Mouse (Mus musculus): Measurements from ENCODE around the gene Nsf. TPM values are rescaled to one million over a fixed set of nuclear protein-coding genes. Genes with fewer than 3 reads are reported as not detected.

The Nsf gene
- polyA plus RNA-seq, 1 experiment from 2014 or later: 45.8 TPM

DNA sequence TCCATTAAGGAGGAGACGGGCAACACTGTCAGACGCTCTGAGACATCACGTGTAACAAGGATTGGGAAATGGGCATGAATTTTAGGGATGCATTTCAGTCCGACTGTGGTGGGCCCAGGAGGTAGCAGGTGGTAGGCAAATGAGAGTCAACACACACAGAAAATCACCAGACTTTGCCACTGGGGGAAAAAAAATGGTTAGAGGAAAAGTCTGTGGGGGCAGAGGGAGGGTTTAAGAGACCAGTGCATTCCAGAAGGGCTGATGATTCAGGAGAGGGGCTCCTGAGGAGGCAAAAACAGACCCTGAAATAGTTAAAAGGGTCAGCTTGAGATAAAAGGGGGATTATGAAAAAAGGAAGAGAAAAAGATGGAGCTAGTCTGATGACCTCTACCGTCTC lies 1.2 kb downstream of the Nsf start:
- Histone ChIP-seq H3K4me1 (ENCODE audit: control insufficient read depth, insufficient read depth, low read length) (peaks cover 7% of the 10 kb centered on the region; the same call in 1 of the 2 replicates), H3K9ac (ENCODE audit: low read depth, low read length) (no peak overlapping the region), H3K27ac (ENCODE audit: low read length) (no peak overlapping the region), H3K4me2 (ENCODE audit: low read depth, low read length) (peak overlapping the region; percentile 76; the same call in 1 of the 2 replicates), H3K4me3 (ENCODE audit: low read length) (no peak overlapping the region), H3K9me3 (ENCODE audit: control insufficient read depth, low read length) (no peaks in the 10 kb centered on the region), H3K27me3 (replicated peaks; ENCODE audit: control insufficient read depth, insufficient read depth, low read length) (no peaks in the 10 kb centered on the region), H3K36me3 (ENCODE audit: control insufficient read depth, insufficient read depth, low read length) (no peaks in the 10 kb centered on the region)
- ATAC-seq: no peak
- 72% methylated on average over 5 of the region's 5 CpGs for WGBS

- Histone ChIP-seq H3K4me1 (ENCODE audit: control insufficient read depth, insufficient read depth, low read length) (peaks cover 7% of the 10 kb centered on the region; the same call in 1 of the 2 replicates), H3K27me3 (replicated peaks; ENCODE audit: control insufficient read depth, insufficient read depth, low read length) (no peaks in the 10 kb centered on the region), H3K4me3 (ENCODE audit: low read length) (no peak overlapping the region), H3K36me3 (ENCODE audit: control insufficient read depth, insufficient read depth, low read length) (no peaks in the 10 kb centered on the region), H3K27ac (ENCODE audit: low read length) (no peak overlapping the region), H3K9ac (ENCODE audit: low read depth, low read length) (no peak overlapping the region), H3K9me3 (ENCODE audit: control insufficient read depth, low read length) (no peaks in the 10 kb centered on the region), H3K4me2 (ENCODE audit: low read depth, low read length) (no peak overlapping the region)
- 90% methylated on average over 7 of the region's 7 CpGs for WGBS
- ATAC-seq: no peak
Observed at GRCm38 (mm10) chr11:103951106-103951505, 2.8 kb downstream of the Nsf start.

GRCm38 (mm10) chr11:103948952-103949351 lies 4.9 kb downstream of the Nsf start:
- H3K36me3 ChIP-seq (ENCODE audit: control insufficient read depth, insufficient read depth, low read length): no peaks in the 10 kb centered on the region
- no peaks in the 10 kb centered on the region for H3K27me3 ChIP-seq (replicated peaks; ENCODE audit: control insufficient read depth, insufficient read depth, low read length)
- no peak overlapping the region for H3K4me3 ChIP-seq (ENCODE audit: low read length)
- WGBS: 92% methylated on average over 7 of the region's 7 CpGs
- no peak for ATAC-seq
- H3K4me1 ChIP-seq (ENCODE audit: control insufficient read depth, insufficient read depth, low read length): peaks cover 7% of the 10 kb centered on the region; the same call in 1 of the 2 replicates
- no peak overlapping the region for H3K27ac ChIP-seq (ENCODE audit: low read length)
- no peak overlapping the region for H3K9ac ChIP-seq (ENCODE audit: low read depth, low read length)
- no peak overlapping the region for H3K4me2 ChIP-seq (ENCODE audit: low read depth, low read length)
- H3K9me3 ChIP-seq (ENCODE audit: control insufficient read depth, low read length): no peaks in the 10 kb centered on the region

DNA sequence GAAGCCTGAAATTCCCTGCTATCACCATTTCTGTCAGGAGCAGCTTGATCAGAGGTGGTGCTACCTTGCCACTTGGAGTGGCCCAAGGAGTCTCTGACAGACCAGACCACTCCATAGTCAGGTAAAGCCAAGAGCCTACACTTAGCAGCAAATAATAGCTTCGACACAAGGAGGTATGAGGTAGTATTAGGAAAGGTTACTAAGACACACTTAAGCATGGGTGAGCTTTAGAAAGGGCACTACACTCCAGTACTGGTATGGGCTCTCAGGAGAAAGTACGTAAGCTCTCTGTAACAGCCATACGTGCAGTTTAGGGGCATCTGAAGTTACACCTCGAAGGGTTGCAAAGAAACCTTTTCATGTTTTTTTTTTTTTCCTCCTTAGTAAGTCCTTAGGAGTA lies 11.1 kb downstream of the Nsf start:
- H3K4me3 ChIP-seq (ENCODE audit: low read length): no peak overlapping the region
- no peak for ATAC-seq
- 84% methylated on average over 4 of the region's 4 CpGs for WGBS

GRCm38 (mm10) chr11:103941351-103941750 lies 12.5 kb downstream of the Nsf start:
- Histone ChIP-seq H3K9ac (ENCODE audit: low read depth, low read length) (no peak overlapping the region), H3K4me2 (ENCODE audit: low read depth, low read length) (no peak overlapping the region), H3K4me3 (ENCODE audit: low read length) (no peak overlapping the region), H3K27ac (ENCODE audit: low read length) (no peak overlapping the region), H3K36me3 (ENCODE audit: control insufficient read depth, insufficient read depth, low read length) (no peaks in the 10 kb centered on the region), H3K9me3 (ENCODE audit: control insufficient read depth, low read length) (no peaks in the 10 kb centered on the region), H3K27me3 (replicated peaks; ENCODE audit: control insufficient read depth, insufficient read depth, low read length) (no peaks in the 10 kb centered on the region), H3K4me1 (ENCODE audit: control insufficient read depth, insufficient read depth, low read length) (no peaks in the 10 kb centered on the region)
- whole genome bisulfite sequencing: 71% methylated on average over 5 of the region's 5 CpGs
- no peak for ATAC-seq

More for the DNA sequence above, 11.1 kb downstream of the Nsf start:
- Histone ChIP-seq H3K27me3 (replicated peaks; ENCODE audit: control insufficient read depth, insufficient read depth, low read length) (no peaks in the 10 kb centered on the region), H3K4me2 (ENCODE audit: low read depth, low read length) (no peak overlapping the region), H3K9ac (ENCODE audit: low read depth, low read length) (no peak overlapping the region), H3K4me1 (ENCODE audit: control insufficient read depth, insufficient read depth, low read length) (no peaks in the 10 kb centered on the region), H3K9me3 (ENCODE audit: control insufficient read depth, low read length) (no peaks in the 10 kb centered on the region), H3K36me3 (ENCODE audit: control insufficient read depth, insufficient read depth, low read length) (no peaks in the 10 kb centered on the region), H3K27ac (ENCODE audit: low read length) (no peak overlapping the region)

- Histone ChIP-seq H3K4me2 (ENCODE audit: low read depth, low read length) (no peak overlapping the region), H3K9me3 (ENCODE audit: control insufficient read depth, low read length) (no peaks in the 10 kb centered on the region), H3K27me3 (replicated peaks; ENCODE audit: control insufficient read depth, insufficient read depth, low read length) (no peaks in the 10 kb centered on the region), H3K36me3 (ENCODE audit: control insufficient read depth, insufficient read depth, low read length) (no peaks in the 10 kb centered on the region), H3K27ac (ENCODE audit: low read length) (no peak overlapping the region), H3K4me3 (ENCODE audit: low read length) (no peak overlapping the region), H3K9ac (ENCODE audit: low read depth, low read length) (no peak overlapping the region), H3K4me1 (ENCODE audit: control insufficient read depth, insufficient read depth, low read length) (no peaks in the 10 kb centered on the region)
- 76% methylated on average over 6 of the region's 6 CpGs for WGBS
- no peak for ATAC-seq
Observed at GRCm38 (mm10) chr11:103940887-103941286, 13.0 kb downstream of the Nsf start.

DNA sequence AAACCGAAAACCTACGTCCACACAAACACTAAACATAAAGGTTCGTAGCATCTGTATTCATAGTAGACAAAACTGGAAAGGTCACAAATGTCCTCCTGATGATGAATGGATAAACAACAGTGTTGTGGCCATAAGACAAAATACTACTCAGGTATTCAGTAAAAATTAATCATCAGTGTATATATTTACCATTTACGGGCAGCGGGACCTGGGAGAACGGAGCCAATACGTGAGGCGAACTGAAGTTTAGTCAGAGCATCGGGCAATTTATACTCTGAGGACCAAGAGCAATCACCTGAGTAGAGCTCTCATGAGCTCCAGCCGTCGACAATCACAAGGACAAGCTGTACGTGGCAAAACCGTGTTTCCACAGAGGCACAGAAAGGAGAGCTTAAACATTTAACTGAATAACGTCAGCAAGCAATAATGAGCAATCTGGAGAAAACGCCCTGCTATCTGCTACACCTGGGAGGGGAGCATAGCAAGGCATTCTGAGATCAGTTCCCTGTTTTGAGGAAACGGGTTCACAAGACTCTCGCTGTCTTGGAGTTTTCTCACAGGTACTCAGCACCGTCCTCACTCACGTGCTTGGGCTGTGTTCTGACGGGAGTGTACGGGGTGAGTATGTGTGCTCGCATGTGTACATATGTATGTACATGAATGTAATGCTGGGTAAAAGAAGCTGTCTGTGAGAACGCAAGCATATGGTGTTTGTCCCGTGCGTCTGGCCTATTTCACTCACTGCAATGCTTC lies 15.7 kb downstream of the Nsf start:
- Histone ChIP-seq H3K27me3 (replicated peaks; ENCODE audit: control insufficient read depth, insufficient read depth, low read length) (no peaks in the 10 kb centered on the region), H3K36me3 (ENCODE audit: control insufficient read depth, insufficient read depth, low read length) (no peaks in the 10 kb centered on the region), H3K9ac (ENCODE audit: low read depth, low read length) (no peak overlapping the region), H3K27ac (ENCODE audit: low read length) (no peak overlapping the region), H3K9me3 (ENCODE audit: control insufficient read depth, low read length) (no peaks in the 10 kb centered on the region), H3K4me1 (ENCODE audit: control insufficient read depth, insufficient read depth, low read length) (no peaks in the 10 kb centered on the region), H3K4me3 (ENCODE audit: low read length) (no peak overlapping the region), H3K4me2 (ENCODE audit: low read depth, low read length) (no peak overlapping the region)
- ATAC-seq: no peak
- WGBS: 87% methylated on average over 25 of the region's 25 CpGs

GRCm38 (mm10) chr11:103937451-103937850 lies 16.4 kb downstream of the Nsf start:
- Histone ChIP-seq H3K9me3 (ENCODE audit: control insufficient read depth, low read length) (no peaks in the 10 kb centered on the region), H3K36me3 (ENCODE audit: control insufficient read depth, insufficient read depth, low read length) (no peaks in the 10 kb centered on the region), H3K9ac (ENCODE audit: low read depth, low read length) (no peak overlapping the region), H3K27ac (ENCODE audit: low read length) (no peak overlapping the region), H3K4me1 (ENCODE audit: control insufficient read depth, insufficient read depth, low read length) (no peaks in the 10 kb centered on the region), H3K4me2 (ENCODE audit: low read depth, low read length) (no peak overlapping the region), H3K4me3 (ENCODE audit: low read length) (no peak overlapping the region), H3K27me3 (replicated peaks; ENCODE audit: control insufficient read depth, insufficient read depth, low read length) (no peaks in the 10 kb centered on the region)
- 90% methylated on average over 9 of the region's 9 CpGs for WGBS
- ATAC-seq: no peak

DNA sequence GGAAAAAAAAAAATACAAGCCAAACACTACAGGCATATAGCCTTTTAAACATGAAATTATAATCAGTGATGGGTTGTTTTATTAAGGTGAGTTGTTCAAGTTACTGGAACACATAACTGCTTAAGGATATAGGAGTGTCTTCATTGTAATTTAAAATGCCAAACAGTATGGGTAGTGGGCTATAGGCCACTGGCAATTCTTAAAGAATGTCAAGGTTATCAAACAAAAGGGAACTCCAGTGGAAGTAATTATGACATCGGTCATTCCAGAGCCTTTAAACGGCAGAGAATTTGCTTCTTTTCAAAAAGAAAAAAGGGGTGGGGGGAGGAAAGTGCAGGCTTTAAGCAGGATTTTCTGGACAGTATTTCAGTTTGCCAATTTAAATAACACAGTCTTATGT lies 18.1 kb downstream of the Nsf start:
- no peak overlapping the region for H3K27ac ChIP-seq (ENCODE audit: low read length)
- H3K4me1 ChIP-seq (ENCODE audit: control insufficient read depth, insufficient read depth, low read length): no peaks in the 10 kb centered on the region
- no peak overlapping the region for H3K9ac ChIP-seq (ENCODE audit: low read depth, low read length)
- no peaks in the 10 kb centered on the region for H3K27me3 ChIP-seq (replicated peaks; ENCODE audit: control insufficient read depth, insufficient read depth, low read length)
- no peaks in the 10 kb centered on the region for H3K9me3 ChIP-seq (ENCODE audit: control insufficient read depth, low read length)
- no peak overlapping the region for H3K4me2 ChIP-seq (ENCODE audit: low read depth, low read length)
- H3K36me3 ChIP-seq (ENCODE audit: control insufficient read depth, insufficient read depth, low read length): no peaks in the 10 kb centered on the region
- no peak overlapping the region for H3K4me3 ChIP-seq (ENCODE audit: low read length)
- ATAC-seq: no peak
- 47% methylated on average over 2 of the region's 2 CpGs for WGBS

DNA sequence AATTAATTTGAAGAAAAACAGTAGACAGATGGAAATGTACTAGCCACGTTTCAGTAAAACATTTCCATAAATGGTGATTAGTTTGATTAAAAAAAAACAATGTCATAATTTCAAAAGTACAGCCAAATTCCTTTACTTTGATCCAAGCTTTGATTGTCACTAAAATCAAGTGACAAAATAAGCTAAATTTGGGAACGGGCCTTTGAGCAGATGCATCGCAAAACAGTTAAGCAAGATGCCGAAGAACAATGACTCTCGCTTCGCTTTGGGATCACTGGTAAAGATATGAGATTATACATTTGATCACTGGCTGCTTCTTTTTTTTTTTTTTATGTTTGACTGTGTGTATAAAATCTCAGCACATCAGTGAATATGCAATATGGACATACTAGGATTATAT lies 20.0 kb downstream of the Nsf start:
- Histone ChIP-seq H3K27ac (ENCODE audit: low read length) (no peak overlapping the region), H3K9ac (ENCODE audit: low read depth, low read length) (no peak overlapping the region), H3K36me3 (ENCODE audit: control insufficient read depth, insufficient read depth, low read length) (no peaks in the 10 kb centered on the region), H3K4me2 (ENCODE audit: low read depth, low read length) (no peak overlapping the region), H3K4me1 (ENCODE audit: control insufficient read depth, insufficient read depth, low read length) (no peaks in the 10 kb centered on the region), H3K4me3 (ENCODE audit: low read length) (no peak overlapping the region), H3K27me3 (replicated peaks; ENCODE audit: control insufficient read depth, insufficient read depth, low read length) (no peaks in the 10 kb centered on the region), H3K9me3 (ENCODE audit: control insufficient read depth, low read length) (no peaks in the 10 kb centered on the region)
- 89% methylated on average over 6 of the region's 6 CpGs for WGBS
- ATAC-seq: no peak
